Mouse (Mus musculus) intestine, postnatal 0 days (tissue): ENCODE data around the gene Pdzd8. TPM values are rescaled to one million over a fixed set of nuclear protein-coding genes. Genes with fewer than 3 reads are reported as not detected.

Experiments used
- ATAC-seq: fragments of 200-750 bp; cut with Nextera tagmentation; 2 replicates; pipeline ENCODE4 v1.8.0; 2017; ENCODE audit warnings: mild to moderate bottlenecking, moderate TSS enrichment, moderate library complexity
- H3K27ac ChIP-seq: fragments of 300-500 bp; sonication (generic); 2 replicates; pipeline ENCODE4 v1.5.1; 2014; ENCODE audit warnings: mild to moderate bottlenecking, low read depth, low read length, moderate library complexity
- H3K27me3 ChIP-seq: fragments of 300-500 bp; sonication (generic); replicated peaks from 2 replicates; pipeline ENCODE4 v1.6.1; 2014; ENCODE audit warnings: low read length, mixed read lengths; ENCODE audit not compliant: control insufficient read depth, insufficient read depth
- H3K36me3 ChIP-seq: fragments of 300-500 bp; sonication (generic); 2 replicates; pipeline ENCODE4 v1.6.1; 2014; ENCODE audit warnings: mild to moderate bottlenecking, moderate library complexity; ENCODE audit not compliant: control insufficient read depth, insufficient read depth
- H3K4me1 ChIP-seq: fragments of 300-500 bp; sonication (generic); replicated peaks from 2 replicates; pipeline ENCODE4 v1.6.1; 2014; ENCODE audit warnings: antibody characterized with exemption, low read length, mixed read lengths; ENCODE audit not compliant: control insufficient read depth, insufficient read depth
- H3K4me2 ChIP-seq: fragments of 300-500 bp; sonication (generic); replicated peaks from 2 replicates; pipeline ENCODE4 v1.6.1; 2014; ENCODE audit warnings: low read depth, mild to moderate bottlenecking, moderate library complexity
- H3K4me3 ChIP-seq: fragments of 300-500 bp; sonication (generic); 2 replicates; pipeline ENCODE4 v1.5.1; 2014; ENCODE audit warnings: low read depth, low read length
- H3K9ac ChIP-seq: fragments of 300-500 bp; sonication (generic); 2 replicates; pipeline ENCODE4 v1.6.1; 2014; ENCODE audit warnings: mild to moderate bottlenecking, low read depth, low read length
- H3K9me3 ChIP-seq: fragments of 300-500 bp; sonication (generic); 2 replicates; pipeline ENCODE4 v1.6.1; 2016; ENCODE audit warnings: mixed run types; ENCODE audit not compliant: control insufficient read depth
- CTCF ChIP-seq: sonication (generic); IDR thresholded peaks from 2 replicates; pipeline ENCODE4 v1.5.1; 2016; ENCODE audit warnings: low read depth, mild to moderate bottlenecking, control low read depth, antibody characterized with exemption, moderate library complexity
- WGBS: fragments of 180-500 bp; shearing (Covaris S2); extraction: QIAGEN DNeasy Blood & Tissue Kit; methylation state at CpG from one replicate; pipeline ENCODE4 v1.1.7; 2014; 5-methylcytosine and 5-hydroxymethylcytosine counted together
- polyA plus RNA-seq: library from polyadenylated mRNA; unstranded; fragments of >200 nt; fragmentation: Nextera tagmentation; extraction: Ambion mirVana; gene quantifications from 2 replicates; pipeline ENCODE4 v1.2.1, GENCODE M21; 2015

The Pdzd8 gene
- polyA plus RNA-seq, 1 experiment from 2014 or later = 6.1 TPM

DNA sequence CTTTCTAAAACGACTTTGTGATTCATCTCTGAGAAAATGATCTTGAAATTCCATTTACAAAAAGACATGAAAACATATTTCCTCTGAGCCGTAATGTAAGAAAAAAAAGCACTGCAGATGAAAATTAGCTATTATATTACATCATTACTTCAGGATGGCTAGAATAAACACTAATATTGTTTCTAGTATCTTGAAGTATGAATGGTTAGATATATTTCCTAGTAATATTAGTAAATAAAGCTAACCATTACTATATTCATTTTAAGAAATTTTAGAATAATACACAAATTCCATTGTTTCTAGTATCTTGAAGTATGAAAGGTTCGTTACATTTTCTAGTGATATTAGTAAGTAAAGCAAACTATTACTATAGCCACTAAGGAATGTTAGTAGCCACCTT is 5.7 kb downstream of the Pdzd8 start:
- H3K4me3 ChIP-seq = no peak overlapping the region
- no peak overlapping the region for H3K27ac ChIP-seq
- no peaks in the 10 kb centered on the region for H3K9me3 ChIP-seq
- ATAC-seq = no peak
- WGBS = 77% methylated on average over 3 of the region's 3 CpGs
- no peak for TF ChIP-seq CTCF
- no peaks in the 10 kb centered on the region for H3K36me3 ChIP-seq
- no peaks in the 10 kb centered on the region for H3K27me3 ChIP-seq
- no peak overlapping the region for H3K9ac ChIP-seq
- peaks cover 8% of the 10 kb centered on the region; the same call in 1 of the 2 replicates for H3K4me1 ChIP-seq
- no peak overlapping the region for H3K4me2 ChIP-seq

DNA sequence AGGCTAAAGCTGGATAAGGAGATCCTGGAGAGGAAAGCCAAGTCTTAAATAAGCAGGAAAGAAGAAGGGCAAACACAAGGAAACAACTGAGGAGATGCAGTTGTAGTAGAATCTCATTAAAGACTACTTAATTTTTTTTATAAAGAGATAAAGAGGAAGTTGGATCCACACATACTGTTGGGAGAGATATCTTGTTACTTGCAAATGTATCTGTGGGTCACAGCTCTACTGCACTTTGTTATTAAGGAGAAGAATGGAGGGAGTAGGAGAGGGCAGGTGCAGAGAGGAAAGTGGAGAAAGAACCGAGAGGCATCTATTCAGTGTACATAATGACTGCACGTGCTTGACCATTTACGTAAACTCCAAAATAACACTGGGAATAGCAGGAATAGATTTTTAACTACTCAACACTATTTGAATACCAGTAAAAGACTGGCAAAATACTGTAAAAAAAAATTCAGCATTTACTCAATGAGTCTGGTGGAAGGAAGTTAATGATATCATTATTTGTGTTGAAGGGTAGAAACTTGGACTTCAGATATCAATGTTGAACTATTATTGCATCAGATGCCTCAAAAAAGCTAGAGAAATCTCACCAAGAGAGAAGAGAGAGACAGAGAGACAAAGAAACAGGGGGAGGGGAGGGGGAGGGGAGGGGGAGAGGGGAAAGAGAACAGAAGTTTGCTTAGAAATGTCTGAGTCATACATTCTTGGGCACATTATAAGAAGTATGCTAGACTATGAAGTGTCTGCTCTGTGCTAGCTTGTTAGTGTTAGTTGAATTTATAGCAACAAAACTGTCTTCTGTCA is 7.5 kb downstream of the Pdzd8 start:
- 84% methylated on average over 3 of the region's 3 CpGs for WGBS
- Histone ChIP-seq H3K36me3 (no peaks in the 10 kb centered on the region), H3K4me1 (0 out of 2 replicates have a peak, but pooled peaks cover 2% of the 10 kb centered on the region), H3K9me3 (no peaks in the 10 kb centered on the region), H3K4me3 (no peak overlapping the region), H3K9ac (no peak overlapping the region), H3K27ac (no peak overlapping the region), H3K4me2 (no peak overlapping the region), H3K27me3 (no peaks in the 10 kb centered on the region)
- no peak for TF ChIP-seq CTCF
- ATAC-seq = no peak

DNA sequence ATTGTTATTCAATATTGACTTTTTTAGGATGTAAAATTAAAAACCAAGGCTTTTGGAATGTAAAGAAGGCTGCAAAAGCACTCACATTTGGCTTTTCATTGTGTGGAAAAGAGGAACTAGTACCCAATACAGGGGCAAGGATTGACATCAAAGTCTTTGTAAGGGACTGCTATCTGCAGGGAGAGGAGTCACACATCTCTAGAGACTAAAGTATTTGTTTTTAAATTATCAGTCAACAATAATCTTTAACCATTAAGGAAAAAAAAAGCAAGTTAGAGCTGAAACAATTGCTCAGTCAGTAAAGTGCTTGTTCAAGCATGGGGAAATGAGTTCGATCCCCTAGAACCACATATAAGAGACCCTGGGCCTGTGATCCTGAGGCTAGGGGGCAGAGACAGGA is 8.9 kb downstream of the Pdzd8 start:
- H3K9me3 ChIP-seq = no peaks in the 10 kb centered on the region
- no peaks in the 10 kb centered on the region for H3K4me1 ChIP-seq
- H3K27me3 ChIP-seq = no peaks in the 10 kb centered on the region
- no peak overlapping the region for H3K4me2 ChIP-seq
- no peak overlapping the region for H3K27ac ChIP-seq
- no peaks in the 10 kb centered on the region for H3K36me3 ChIP-seq
- ATAC-seq = no peak
- no peak for TF ChIP-seq CTCF
- no peak overlapping the region for H3K9ac ChIP-seq
- no peak overlapping the region for H3K4me3 ChIP-seq
- 100% methylated on average over 1 of the region's 1 CpGs for WGBS

DNA sequence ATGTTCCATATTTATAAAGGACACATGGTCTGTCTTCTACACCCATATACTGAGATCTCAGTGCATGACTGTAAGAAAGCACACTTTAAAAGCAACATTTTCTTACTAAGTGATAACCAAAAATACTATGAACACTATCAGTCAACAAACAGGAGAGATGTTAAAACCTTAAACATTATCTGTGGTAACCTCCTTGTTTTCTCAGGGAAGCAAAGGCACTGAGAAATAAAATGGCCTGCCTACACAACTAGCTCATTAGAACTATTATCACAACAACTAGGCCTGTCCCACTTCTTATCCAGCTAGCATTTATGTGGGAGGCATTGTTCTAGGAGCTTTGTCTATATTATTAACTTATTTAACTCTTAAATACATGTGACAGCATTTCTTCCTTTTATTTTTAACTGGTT is 14.8 kb downstream of the Pdzd8 start:
- no peak overlapping the region for H3K9ac ChIP-seq
- ATAC-seq = no peak

DNA sequence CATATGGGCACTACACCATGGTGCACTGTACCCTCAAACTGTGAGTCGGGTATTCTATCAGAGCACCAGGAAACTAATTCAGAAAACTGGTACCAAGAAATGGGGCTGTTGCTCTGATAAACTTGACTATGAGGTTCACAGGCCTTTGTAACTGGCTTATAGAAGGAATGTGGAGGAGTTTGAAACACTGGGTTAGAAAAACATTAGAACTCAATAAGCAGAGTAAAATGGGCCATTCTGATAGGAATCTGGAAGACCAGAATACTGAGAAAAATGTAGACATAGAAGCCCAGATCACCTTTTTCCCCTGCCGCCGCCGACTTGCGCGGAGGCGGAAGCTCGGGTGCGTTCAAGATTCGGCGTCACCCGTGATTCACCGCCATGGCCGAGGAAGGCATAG is 23.6 kb downstream of the Pdzd8 start, which contains the start of gene Rps12-ps3:
Gene Rps12-ps3, plus strand, starts transcription at position 301 of the 400 bp plus-strand sequence.
- 97% methylated on average over 12 of the region's 14 CpGs for WGBS
- ATAC-seq = no peak
- TF ChIP-seq CTCF = no peak

More for the DNA sequence above, 14.8 kb downstream of the Pdzd8 start:
- Histone ChIP-seq H3K27me3 (no peaks in the 10 kb centered on the region), H3K4me3 (no peak overlapping the region), H3K9me3 (no peaks in the 10 kb centered on the region), H3K36me3 (0 out of 2 replicates have a peak, but pooled peaks cover 3% of the 10 kb centered on the region), H3K4me1 (no peaks in the 10 kb centered on the region), H3K4me2 (no peak overlapping the region), H3K27ac (no peak overlapping the region)
- no peak for TF ChIP-seq CTCF

DNA sequence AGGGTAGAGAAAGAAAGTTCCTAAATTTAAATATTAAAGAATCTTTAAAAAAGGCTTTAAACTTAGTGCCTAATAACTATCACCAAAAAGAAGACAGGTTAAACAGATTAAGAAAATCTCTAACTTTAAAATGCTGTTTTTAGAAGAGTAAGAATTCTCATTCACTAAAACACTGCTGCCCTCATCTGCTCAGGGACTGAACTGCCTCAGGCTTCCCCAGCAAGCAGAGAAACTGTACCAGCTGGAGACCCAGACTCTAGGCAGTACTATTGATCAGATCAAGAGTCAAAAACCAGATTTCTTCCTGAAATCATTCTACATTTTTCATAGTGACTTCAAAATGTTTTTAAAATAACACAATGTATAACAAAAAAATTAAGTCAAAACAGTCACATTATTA is 29.0 kb downstream of the Pdzd8 start:
- no peak for ATAC-seq
- H3K27ac ChIP-seq = no peak overlapping the region
- peaks cover 5% of the 10 kb centered on the region; the same call in 1 of the 2 replicates for H3K36me3 ChIP-seq

More for the DNA sequence above, 23.6 kb downstream of the Pdzd8 start, which contains the start of gene Rps12-ps3:
- peaks cover under 1% of the 10 kb centered on the region; the same call in 1 of the 2 replicates for H3K36me3 ChIP-seq
- H3K9ac ChIP-seq = no peak within 1 kb of the TSS
- H3K4me1 ChIP-seq = no peaks in the 10 kb centered on the region
- H3K4me3 ChIP-seq = no peak within 1 kb of the TSS
- H3K27ac ChIP-seq = no peak within 1 kb of the TSS
- no peaks in the 10 kb centered on the region for H3K9me3 ChIP-seq
- H3K27me3 ChIP-seq = no peaks in the 10 kb centered on the region
- H3K4me2 ChIP-seq = no peak within 1 kb of the TSS

More for the DNA sequence above, 29.0 kb downstream of the Pdzd8 start:
- no peak overlapping the region for H3K9ac ChIP-seq
- H3K4me3 ChIP-seq = no peak overlapping the region
- peak; percentile 67 for TF ChIP-seq CTCF
- no peaks in the 10 kb centered on the region for H3K9me3 ChIP-seq
- no peaks in the 10 kb centered on the region for H3K4me1 ChIP-seq
- H3K27me3 ChIP-seq = no peaks in the 10 kb centered on the region
- H3K4me2 ChIP-seq = no peak overlapping the region
